Comparison of ENCODE assay signal across 13 mouse cellular contexts in the genomic region with DNA sequence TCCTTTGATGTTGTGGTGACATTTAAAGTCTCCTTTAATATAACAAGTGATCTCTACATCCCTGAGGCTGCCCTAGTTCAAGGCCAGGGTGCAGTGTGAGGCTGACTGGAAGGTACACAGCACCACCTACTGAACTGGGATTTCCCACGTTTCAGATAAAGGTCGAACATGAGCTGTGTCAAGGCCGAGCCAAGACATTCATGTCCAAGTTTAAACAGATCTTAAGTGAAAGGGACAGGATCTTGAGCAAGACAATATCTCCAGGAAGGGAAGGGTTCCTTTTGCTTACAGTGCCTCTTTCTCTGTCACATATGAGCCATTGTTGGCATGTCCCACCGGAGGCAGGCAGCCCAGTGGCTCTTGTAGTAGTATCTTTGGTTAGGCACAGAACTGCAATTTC.
A peak's percentile ranks its signal among the peaks of the same experiment; 100 is the strongest.
DNase-seq lines count a peak whose midpoint lies in the region; ATAC-seq and TF ChIP-seq lines count a peak whose summit lies in the region.
"Had no signal": no experiment of that assay in that cellular context is flagged by ENCODE, and none has a peak within 500 bp of the region (broad histone marks: within the 10 kb centered on the region; RNA-seq: fewer than 3 reads in every experiment).

No protein-coding gene starts in this region.

- ATAC-seq in lung, embryonic 14.5 days (ENCODE audit: insufficient read depth), result no peak
- no peak for ATAC-seq in granulocyte monocyte progenitor cell, adult 5-6 weeks (replicated peaks; ENCODE audit: poor library complexity, severe bottlenecking)

- H3K9ac ChIP-seq in lung, embryonic 14.5 days, result no peak overlapping the region
- H3K9ac ChIP-seq: heart, embryonic 13.5 days; liver, embryonic 15.5 days; stomach, embryonic 15.5 days had no signal

- H3K9me3 ChIP-seq in lung, embryonic 14.5 days (ENCODE audit: low read depth, low read length), result no peaks in the 10 kb centered on the region
- H3K9me3 ChIP-seq: heart, embryonic 13.5 days; liver, embryonic 15.5 days; stomach, embryonic 15.5 days had no signal

- no peak for DNase-seq in gastrocnemius, adult 2 months
- DNase-seq in gastrocnemius, adult 8-10 months (ENCODE audit: low spot score in 2 of 2), result no peak
- peak; percentile 32 to 33 for DNase-seq in adrenal gland, adult 18-20 months (ENCODE audit: low spot score in 2 of 2)
- peak; percentile 10 to 18 for DNase-seq in heart, postnatal 36 days
- peak; percentile 41 for DNase-seq in lung, embryonic 14.5 days
- DNase-seq in cerebellum, adult 11-12 months, result no peak
- no peak for DNase-seq in frontal cortex, postnatal 25 days (ENCODE audit: low spot score in 2 of 2)
- DNase-seq: layer of hippocampus, adult 9-11 months had no signal

- no peak overlapping the region for H3K4me3 ChIP-seq in gastrocnemius, adult 2 months
- no peak overlapping the region for H3K4me3 ChIP-seq in lung, embryonic 14.5 days (ENCODE audit: low read depth, low read length)
- H3K4me3 ChIP-seq: heart, embryonic 13.5 days; liver, embryonic 15.5 days; myocyte; stomach, embryonic 15.5 days had no signal

- no peak overlapping the region; the same call in 1 of the 2 replicates for H3K27ac ChIP-seq in gastrocnemius, adult 2 months
- no peak overlapping the region for H3K27ac ChIP-seq in lung, embryonic 14.5 days (ENCODE audit: low read depth)
- H3K27ac ChIP-seq: heart, embryonic 13.5 days; liver, embryonic 15.5 days; stomach, embryonic 15.5 days had no signal

- intact Hi-C loops in gastrocnemius, adult 2 months (cut with DNase I), result no loop called here
- intact Hi-C loops in heart, postnatal 36 days (cut with DNase I), result loop anchor here (5.0 to 10.0 kb wide), 2 partner anchors 96 to 589 kb away; no protein-coding TSS in a partner anchor

- peak; percentile 52 for TF ChIP-seq CTCF in gastrocnemius, adult 2 months (IDR thresholded peaks at IDR 0.05)
- peak; percentile 45 for TF ChIP-seq CTCF in lung, embryonic 14.5 days (IDR thresholded peaks at IDR 0.05; ENCODE audit: low read depth)

- H3K36me3 ChIP-seq in lung, embryonic 14.5 days (ENCODE audit: insufficient read depth), result no peaks in the 10 kb centered on the region
- H3K36me3 ChIP-seq: heart, embryonic 13.5 days; liver, embryonic 15.5 days; stomach, embryonic 15.5 days had no signal

- H3K4me1 ChIP-seq in lung, embryonic 14.5 days (ENCODE audit: insufficient read depth), result no peaks in the 10 kb centered on the region
- H3K4me1 ChIP-seq: heart, embryonic 13.5 days; liver, embryonic 15.5 days; stomach, embryonic 15.5 days had no signal

- H3K27me3 ChIP-seq in lung, embryonic 14.5 days (ENCODE audit: insufficient read depth, low read length), result no peaks in the 10 kb centered on the region
- H3K27me3 ChIP-seq: heart, embryonic 13.5 days; liver, embryonic 15.5 days; stomach, embryonic 15.5 days had no signal

- no peak overlapping the region for H3K4me2 ChIP-seq in lung, embryonic 14.5 days
- H3K4me2 ChIP-seq: heart, embryonic 13.5 days; liver, embryonic 15.5 days; stomach, embryonic 15.5 days had no signal

- 43% methylated on average over 4 of the region's 4 CpGs for WGBS in lung, embryonic 14.5 days

Comparison
In these comparisons a context has a peak if more than half of its experiments do, and no peak if none do; other contexts are left out.
1. DNase-seq: peak in adrenal gland, adult 18-20 months (2 of 2), heart, postnatal 36 days (2 of 2) and lung, embryonic 14.5 days (single experiment); none in gastrocnemius, adult 2 months (single experiment), gastrocnemius, adult 8-10 months (0 of 2), cerebellum, adult 11-12 months (single experiment) and frontal cortex, postnatal 25 days (0 of 2).